Mouse (Mus musculus): Measurements from ENCODE around the gene Dnah17. TPM values are rescaled to one million over a fixed set of nuclear protein-coding genes. Genes with fewer than 3 reads are reported as not detected.

Dnah17 gene
- polyA plus RNA-seq, 1 experiment from 2014 or later, result 0.06 TPM

DNA sequence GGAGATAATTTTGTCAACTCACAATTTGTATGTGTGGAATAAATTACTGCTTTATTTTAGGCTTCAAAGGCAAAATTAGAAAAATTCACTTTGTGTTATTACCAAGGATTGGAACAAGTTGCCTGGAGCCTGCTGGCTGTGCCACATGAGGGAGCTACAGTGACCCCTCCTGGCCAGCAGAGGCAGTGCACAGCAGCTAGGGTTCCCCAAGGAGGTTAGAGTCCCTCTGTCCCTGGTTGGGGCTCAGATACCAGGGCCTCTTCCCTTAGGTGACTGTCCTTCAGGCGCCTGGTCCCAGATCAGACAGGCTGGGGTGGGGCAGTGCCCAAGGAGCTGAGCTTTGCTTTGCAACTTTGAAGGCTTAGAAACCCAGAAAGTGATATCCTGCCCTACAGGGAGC, 108.6 kb downstream of the Dnah17 start:
- ATAC-seq (replicated peaks; ENCODE audit: insufficient number of reproducible peaks, insufficient read depth, low FRiP score, low read depth), result no peak
- Histone ChIP-seq H3K4me2 (no peak overlapping the region), H3K27ac (no peak overlapping the region), H3K27me3 (no peaks in the 10 kb centered on the region), H3K9ac (no peak overlapping the region), H3K4me3 (no peak overlapping the region), H3K9me3 (replicated peaks) (no peaks in the 10 kb centered on the region), H3K4me1 (replicated peaks) (no peaks in the 10 kb centered on the region), H3K36me3 (peaks cover 29% of the 10 kb centered on the region)
- WGBS, result 76% methylated on average over 1 of the region's 1 CpGs

DNA sequence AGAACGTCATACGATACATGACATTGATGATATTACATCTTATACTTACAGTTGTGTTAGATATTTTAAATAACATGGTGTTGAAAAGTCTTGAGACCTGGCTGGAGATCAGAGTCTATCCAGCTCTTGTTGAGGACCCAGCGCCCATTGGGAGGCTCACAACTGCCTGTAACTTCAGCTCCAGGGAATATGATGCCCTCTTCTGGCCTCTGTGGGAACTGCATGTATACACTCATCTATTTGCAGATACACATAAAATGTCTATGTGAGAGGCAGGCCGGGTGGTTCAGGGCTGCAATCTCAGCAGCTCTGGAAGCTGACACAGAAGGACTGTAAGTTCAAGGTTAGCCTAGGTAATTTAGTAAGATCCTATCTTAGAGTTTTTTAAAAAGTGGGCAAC, 112.1 kb downstream of the Dnah17 start:
- Histone ChIP-seq H3K4me1 (replicated peaks) (peaks cover 10% of the 10 kb centered on the region), H3K9me3 (replicated peaks) (no peaks in the 10 kb centered on the region), H3K9ac (no peak overlapping the region), H3K27me3 (no peaks in the 10 kb centered on the region), H3K27ac (no peak overlapping the region), H3K4me2 (no peak overlapping the region), H3K36me3 (peaks cover 30% of the 10 kb centered on the region), H3K4me3 (no peak overlapping the region)
- no peak for ATAC-seq (replicated peaks; ENCODE audit: insufficient number of reproducible peaks, insufficient read depth, low FRiP score, low read depth)
- 92% methylated on average over 4 of the region's 4 CpGs for WGBS

DNA sequence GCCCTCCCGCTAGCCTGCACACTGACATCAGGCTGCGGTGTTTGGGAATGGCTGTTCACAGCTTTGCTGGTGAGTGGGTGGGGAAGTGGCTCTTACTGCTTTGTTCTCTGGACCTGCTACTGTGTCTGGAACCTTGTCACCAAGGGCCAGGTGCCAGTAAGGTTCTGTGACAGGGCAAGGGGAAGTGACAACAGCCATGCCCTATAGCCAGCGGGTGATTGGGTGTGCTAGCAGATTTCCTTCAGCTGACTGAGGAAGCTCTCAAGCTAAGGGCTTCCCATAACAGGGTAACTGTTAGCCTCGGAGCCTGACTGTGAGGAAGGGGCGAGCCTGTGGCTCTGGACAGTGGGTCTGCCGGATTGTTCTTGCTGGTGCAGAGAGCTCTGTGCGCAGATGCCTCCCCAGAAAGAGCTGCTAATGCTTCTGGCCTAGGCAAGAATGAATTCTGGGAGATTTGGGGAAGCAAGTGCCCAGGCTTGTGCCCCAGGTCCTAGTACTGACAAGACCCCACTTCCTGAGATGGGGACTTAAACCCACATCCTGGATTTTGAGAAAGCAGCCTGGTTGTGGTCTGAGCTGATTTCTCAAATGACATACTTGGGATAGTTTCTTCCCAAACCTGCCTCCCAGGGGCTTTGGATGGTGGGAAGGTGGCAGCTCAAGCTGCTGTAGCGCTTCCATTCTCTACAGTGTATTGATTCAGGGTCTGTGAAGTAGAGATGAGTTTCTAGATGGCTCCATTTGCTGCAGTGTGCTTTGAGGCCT, 114.9 kb downstream of the Dnah17 start:
- Histone ChIP-seq H3K9ac (no peak overlapping the region), H3K4me2 (no peak overlapping the region), H3K27me3 (no peaks in the 10 kb centered on the region), H3K9me3 (replicated peaks) (no peaks in the 10 kb centered on the region), H3K36me3 (peaks cover 28% of the 10 kb centered on the region), H3K4me3 (no peak overlapping the region), H3K27ac (no peak overlapping the region), H3K4me1 (replicated peaks) (peaks cover 13% of the 10 kb centered on the region)
- no peak for ATAC-seq (replicated peaks; ENCODE audit: insufficient number of reproducible peaks, insufficient read depth, low FRiP score, low read depth)
- WGBS, result 67% methylated on average over 8 of the region's 8 CpGs

DNA sequence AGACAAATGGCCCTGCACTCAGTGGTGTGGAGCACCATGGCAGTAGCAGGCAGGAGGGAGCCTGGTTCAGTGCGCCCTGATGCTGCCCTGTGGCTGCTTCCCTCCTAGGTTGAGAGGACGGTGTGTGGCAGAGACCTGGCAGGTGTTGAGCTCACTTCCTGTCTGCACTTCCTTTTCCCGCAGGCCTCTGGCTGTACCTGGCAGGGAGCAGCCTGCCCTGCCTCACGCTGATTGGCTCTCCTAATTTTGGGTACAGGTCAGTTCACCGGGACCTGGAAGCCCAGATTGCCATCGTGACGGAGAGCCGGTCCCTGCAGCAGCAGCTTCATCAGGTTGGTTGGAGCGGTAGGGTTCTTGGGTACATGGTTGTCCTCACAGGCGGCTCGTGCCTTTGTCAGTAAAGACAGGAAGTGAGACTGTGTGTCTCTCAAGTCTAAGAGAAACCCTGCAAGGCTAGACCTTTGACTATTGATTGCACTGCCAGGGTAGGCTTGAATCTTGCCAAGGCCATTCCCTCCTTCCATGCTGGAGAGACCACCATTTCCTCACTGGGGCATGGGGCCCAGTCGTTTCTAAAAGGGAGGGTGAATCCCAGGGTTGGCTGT, 115.9 kb downstream of the Dnah17 start:
- Histone ChIP-seq H3K4me3 (no peak overlapping the region), H3K36me3 (peaks cover 22% of the 10 kb centered on the region), H3K27ac (no peak overlapping the region), H3K4me2 (peak overlapping the region; percentile 13; the same call in 1 of the 2 replicates), H3K9ac (no peak overlapping the region), H3K4me1 (replicated peaks) (peaks cover 17% of the 10 kb centered on the region), H3K27me3 (no peaks in the 10 kb centered on the region), H3K9me3 (replicated peaks) (no peaks in the 10 kb centered on the region)
- ATAC-seq (replicated peaks; ENCODE audit: insufficient number of reproducible peaks, insufficient read depth, low FRiP score, low read depth), result no peak
- WGBS, result 77% methylated on average over 12 of the region's 12 CpGs

DNA sequence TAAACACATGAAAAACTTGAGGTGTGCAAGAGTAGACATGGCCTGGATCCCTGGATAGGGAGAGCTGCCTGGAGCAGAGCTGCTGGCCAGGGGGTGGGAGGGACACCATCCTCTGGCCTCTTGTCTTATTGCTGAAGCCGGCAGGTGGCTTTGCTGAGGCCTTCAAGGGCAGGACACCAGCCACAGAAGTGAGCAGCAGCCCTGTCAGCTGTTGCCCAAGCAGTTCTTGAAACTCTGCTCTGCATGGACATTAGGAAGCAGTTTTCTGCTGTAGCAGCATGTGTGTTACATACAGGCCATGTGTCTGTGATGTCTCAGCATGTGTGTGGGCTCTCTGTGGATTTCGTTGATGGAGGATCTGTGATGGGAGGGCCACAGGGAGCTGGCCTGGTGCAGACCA, 117.1 kb downstream of the Dnah17 start:
- 73% methylated on average over 2 of the region's 2 CpGs for WGBS
- Histone ChIP-seq H3K36me3 (peaks cover 18% of the 10 kb centered on the region), H3K27me3 (no peaks in the 10 kb centered on the region), H3K4me1 (replicated peaks) (peaks cover 29% of the 10 kb centered on the region), H3K4me3 (no peak overlapping the region), H3K9ac (no peak overlapping the region), H3K9me3 (replicated peaks) (no peaks in the 10 kb centered on the region), H3K27ac (no peak overlapping the region), H3K4me2 (no peak overlapping the region)
- no peak for ATAC-seq (replicated peaks; ENCODE audit: insufficient number of reproducible peaks, insufficient read depth, low FRiP score, low read depth)

DNA sequence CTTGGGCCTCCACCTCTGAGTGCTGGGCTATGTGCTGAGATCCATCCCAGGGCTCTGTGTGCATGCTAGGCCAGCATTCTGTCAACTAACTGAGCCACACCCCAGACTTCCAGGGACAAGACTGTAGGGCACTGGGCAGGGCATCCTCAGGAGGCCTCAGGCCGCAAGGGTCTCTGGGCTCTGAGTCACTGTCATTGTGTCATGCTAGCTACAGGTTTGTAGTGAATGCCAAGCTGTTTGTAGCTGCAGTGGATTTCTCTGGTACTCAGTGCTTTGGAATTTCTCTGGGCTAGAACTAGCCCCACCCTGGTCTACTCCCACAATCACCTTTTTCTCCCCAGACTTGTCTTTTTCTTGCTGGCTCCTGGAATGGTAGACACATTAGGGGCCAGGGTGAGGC, 117.8 kb downstream of the Dnah17 start:
- no peak overlapping the region for H3K4me3 ChIP-seq
- no peaks in the 10 kb centered on the region for H3K9me3 ChIP-seq (replicated peaks)
- H3K36me3 ChIP-seq, result peaks cover 12% of the 10 kb centered on the region; the same call in 1 of the 2 replicates
- no peak overlapping the region for H3K27ac ChIP-seq
- peaks cover 36% of the 10 kb centered on the region for H3K4me1 ChIP-seq (replicated peaks)
- no peak overlapping the region for H3K4me2 ChIP-seq
- ATAC-seq (replicated peaks; ENCODE audit: insufficient number of reproducible peaks, insufficient read depth, low FRiP score, low read depth), result no peak
- no peaks in the 10 kb centered on the region for H3K27me3 ChIP-seq
- WGBS, result 79% methylated on average over 1 of the region's 1 CpGs
- H3K9ac ChIP-seq, result no peak overlapping the region

DNA sequence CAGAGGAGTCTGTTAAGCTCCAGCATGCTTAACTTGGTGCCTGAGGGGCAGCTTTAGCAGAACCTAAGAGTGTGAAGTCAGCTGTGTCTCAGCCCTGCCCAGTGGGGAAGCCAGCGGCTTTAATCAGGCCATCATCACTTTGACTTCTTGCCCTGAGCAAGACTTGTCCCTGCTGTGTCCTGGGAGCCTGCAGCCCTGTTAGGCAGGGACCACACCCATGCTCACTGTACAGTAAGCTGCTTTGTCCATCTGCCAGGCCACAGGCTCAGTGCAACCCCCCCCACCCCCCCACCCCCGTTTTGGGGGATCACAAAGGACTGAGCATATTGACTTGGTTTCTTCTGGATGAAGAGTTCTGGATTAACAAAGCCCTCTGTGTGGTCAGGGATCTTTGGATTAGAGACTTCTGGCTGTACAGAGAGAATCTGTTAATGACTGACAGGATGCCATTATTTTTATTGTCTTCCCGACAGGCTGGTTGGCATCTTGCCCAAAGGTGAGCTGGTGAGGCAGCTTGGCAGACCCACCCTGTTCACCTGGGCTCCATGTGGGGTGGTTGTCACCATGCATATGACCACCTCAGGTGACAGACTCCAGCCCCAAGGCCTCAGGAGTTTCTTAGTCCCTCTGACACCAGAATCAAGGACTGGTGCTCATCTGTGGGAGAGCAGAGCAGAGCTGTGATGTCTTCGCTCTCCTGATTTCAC, 120.4 kb downstream of the Dnah17 start:
- H3K4me3 ChIP-seq, result no peak overlapping the region
- H3K4me1 ChIP-seq (replicated peaks), result peaks cover 39% of the 10 kb centered on the region
- no peak overlapping the region for H3K9ac ChIP-seq
- WGBS, result 53% methylated on average over 4 of the region's 4 CpGs
- H3K27me3 ChIP-seq, result no peaks in the 10 kb centered on the region
- peaks cover 24% of the 10 kb centered on the region for H3K36me3 ChIP-seq
- H3K9me3 ChIP-seq (replicated peaks), result no peaks in the 10 kb centered on the region
- H3K4me2 ChIP-seq, result no peak overlapping the region
- no peak overlapping the region for H3K27ac ChIP-seq
- ATAC-seq (replicated peaks; ENCODE audit: insufficient number of reproducible peaks, insufficient read depth, low FRiP score, low read depth), result no peak

- H3K4me2 ChIP-seq, result no peak overlapping the region
Measured at GRCm38 (mm10) chr11:118008843-118009242, 121.6 kb downstream of the Dnah17 start.

DNA sequence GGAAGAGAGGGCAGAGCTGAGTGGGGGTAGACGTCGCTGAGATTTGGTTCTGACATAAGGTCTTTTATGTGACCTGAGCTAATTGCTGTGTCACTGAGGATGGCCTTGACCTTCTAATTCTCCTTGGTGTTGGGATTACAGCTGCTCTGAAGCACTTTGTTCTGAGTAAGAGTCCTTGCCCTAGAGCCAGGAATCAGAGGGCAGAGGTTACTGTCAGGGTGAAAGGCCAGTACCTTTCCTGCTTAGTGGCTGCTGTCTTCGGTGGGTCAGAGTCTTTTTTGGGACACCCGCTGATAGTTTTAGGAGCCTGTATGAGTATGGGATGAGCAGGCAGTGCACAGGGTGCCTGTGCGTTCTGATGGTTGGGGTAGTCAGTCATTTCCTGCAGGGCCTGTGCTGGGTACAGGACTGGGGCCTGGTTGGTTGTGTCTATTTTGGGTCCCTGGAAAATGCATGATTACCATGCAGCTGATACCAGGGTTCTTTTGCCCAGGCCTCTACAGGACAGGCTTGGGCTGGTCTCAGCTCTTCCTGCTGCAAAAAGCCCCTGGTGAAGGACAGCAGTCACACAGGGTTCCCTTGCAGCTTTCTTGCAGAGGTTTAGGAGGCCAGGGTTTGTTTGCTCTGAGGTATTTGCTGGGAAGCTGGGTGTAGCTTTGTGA, 122.2 kb downstream of the Dnah17 start:
- no peaks in the 10 kb centered on the region for H3K9me3 ChIP-seq (replicated peaks)
- H3K36me3 ChIP-seq, result peaks cover 28% of the 10 kb centered on the region
- H3K27me3 ChIP-seq, result no peaks in the 10 kb centered on the region
- H3K9ac ChIP-seq, result no peak overlapping the region
- peak overlapping the region; percentile 68 for H3K27ac ChIP-seq
- 56% methylated on average over 5 of the region's 5 CpGs for WGBS
- no peak overlapping the region for H3K4me3 ChIP-seq
- 0 out of 2 replicates have a peak overlapping the region, but pooled peaks have one; percentile 21 for H3K4me2 ChIP-seq
- H3K4me1 ChIP-seq (replicated peaks), result peaks cover 42% of the 10 kb centered on the region
- ATAC-seq (replicated peaks; ENCODE audit: insufficient number of reproducible peaks, insufficient read depth, low FRiP score, low read depth), result 0 out of 2 replicates have a peak, but pooled peaks have one; percentile 13

More at GRCm38 (mm10) chr11:118008843-118009242, 121.6 kb downstream of the Dnah17 start:
- Histone ChIP-seq H3K4me1 (replicated peaks) (peaks cover 36% of the 10 kb centered on the region), H3K36me3 (peaks cover 24% of the 10 kb centered on the region), H3K9ac (no peak overlapping the region), H3K27ac (peak overlapping the region; percentile 68), H3K9me3 (replicated peaks) (no peaks in the 10 kb centered on the region), H3K4me3 (no peak overlapping the region), H3K27me3 (no peaks in the 10 kb centered on the region)
- ATAC-seq (replicated peaks; ENCODE audit: insufficient number of reproducible peaks, insufficient read depth, low FRiP score, low read depth), result no peak
- WGBS, result 71% methylated on average over 8 of the region's 8 CpGs

GRCm38 (mm10) chr11:118007460-118008143, 122.8 kb downstream of the Dnah17 start:
- peaks cover 45% of the 10 kb centered on the region for H3K4me1 ChIP-seq (replicated peaks)
- no peak overlapping the region for H3K9ac ChIP-seq
- H3K36me3 ChIP-seq, result peaks cover 28% of the 10 kb centered on the region
- no peaks in the 10 kb centered on the region for H3K9me3 ChIP-seq (replicated peaks)
- no peak for ATAC-seq (replicated peaks; ENCODE audit: insufficient number of reproducible peaks, insufficient read depth, low FRiP score, low read depth)
- no peak overlapping the region for H3K4me3 ChIP-seq
- no peak overlapping the region for H3K4me2 ChIP-seq
- 56% methylated on average over 8 of the region's 8 CpGs for WGBS
- no peaks in the 10 kb centered on the region for H3K27me3 ChIP-seq
- H3K27ac ChIP-seq, result peak overlapping the region; percentile 68
